Mouse (Mus musculus) testis, postnatal 10 days (tissue): ENCODE measurements around the gene Speer4a.
"Not testable (repeated sequence)": the region's sequence is repeated elsewhere in the genome, so short reads cannot be mapped to it uniquely, and the experiment has no call there.

Experiments used
- DNase-seq: peaks from one replicate; pipeline ENCODE4 v3.0.0; 2021; ENCODE audit warnings: low spot score

Speer4a gene

DNA sequence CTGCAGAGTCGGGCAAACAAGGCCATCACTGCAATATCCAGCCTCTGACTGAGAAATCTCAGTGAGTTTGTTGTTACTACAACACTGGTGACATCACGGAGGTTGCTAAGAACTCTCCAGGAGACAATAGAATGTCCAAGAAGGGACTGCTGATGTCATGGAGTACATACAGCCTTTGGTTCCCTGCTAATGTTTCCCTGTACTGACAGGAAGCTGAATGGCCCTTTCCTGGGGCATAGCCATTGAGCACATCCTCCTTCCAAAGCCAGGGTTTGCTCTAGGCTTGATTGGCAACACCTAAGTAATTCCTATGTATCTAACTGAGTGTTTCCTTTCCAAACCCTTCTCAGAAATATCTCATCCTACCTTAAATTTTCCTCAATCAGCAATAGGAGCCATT lies at the start of gene Speer4a:
Gene Speer4a (minus strand): TSS at position 101 of the 400 bp plus-strand sequence.
- DNase-seq = not testable (repeated sequence)

DNA sequence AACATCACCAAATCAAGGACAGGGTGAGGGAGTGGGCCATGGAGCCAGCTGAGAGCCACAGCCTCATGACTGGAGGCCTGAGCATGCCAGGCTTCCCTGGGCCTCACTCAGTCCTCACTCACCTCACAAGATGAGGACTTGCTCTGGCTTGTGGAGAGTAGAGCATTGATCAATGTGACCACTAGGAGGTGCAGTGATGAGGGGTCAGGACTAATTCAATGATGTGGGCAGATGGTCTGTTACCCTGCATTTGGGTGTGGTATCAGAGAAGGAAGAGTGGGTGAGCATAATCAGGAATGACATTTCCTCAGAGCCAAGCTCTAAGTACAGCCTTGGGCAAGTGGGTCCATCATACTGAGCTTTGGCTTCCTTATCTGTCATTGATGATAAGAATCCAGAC lies 39.7 kb upstream of the Speer4a start:
- peak; percentile 38 for DNase-seq

DNA sequence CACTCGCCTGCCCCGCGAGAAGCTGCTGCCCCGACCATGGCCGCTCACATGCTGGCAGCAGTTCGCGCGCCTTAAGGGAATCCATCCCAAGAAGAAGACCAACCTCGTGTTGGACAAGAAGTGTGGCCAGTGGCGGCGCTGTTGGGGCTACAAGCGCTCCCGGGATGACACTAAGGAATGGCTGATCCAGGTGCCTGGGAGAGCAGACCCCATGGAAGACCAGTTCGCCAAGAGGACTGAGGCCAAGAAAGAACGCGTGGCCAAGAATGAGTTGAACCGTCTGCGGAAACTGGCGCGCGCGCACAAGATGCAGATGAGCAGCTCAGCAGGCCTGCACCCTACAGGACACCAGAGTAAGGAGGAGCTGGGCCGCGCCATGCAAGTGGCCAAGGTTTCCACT lies 31.4 kb upstream of the Speer4a start:
- DNase-seq = no peak

DNA sequence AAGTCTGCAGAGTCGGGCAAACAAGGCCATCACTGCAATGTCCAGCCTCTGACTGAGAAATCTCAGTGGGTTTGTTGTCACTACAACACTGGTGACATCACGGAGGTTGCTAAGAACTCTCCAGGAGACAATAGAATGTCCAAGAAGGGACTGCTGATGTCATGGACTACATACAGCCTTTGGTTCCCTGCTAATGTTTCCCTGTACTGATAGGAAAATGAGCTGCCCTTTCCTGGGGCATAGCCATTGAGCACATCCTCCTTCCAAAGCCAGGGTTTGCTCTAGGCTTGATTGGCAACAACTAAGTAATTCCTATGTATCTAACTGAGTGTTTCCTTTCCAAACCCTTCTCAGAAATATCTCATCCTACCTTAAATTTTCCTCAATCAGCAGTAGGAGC lies 19.1 kb upstream of the Speer4a start, which contains the start of gene Gm7347:
Gene Gm7347 (minus strand): TSS at position 101 of the 400 bp plus-strand sequence.
- DNase-seq = not testable (repeated sequence)

DNA sequence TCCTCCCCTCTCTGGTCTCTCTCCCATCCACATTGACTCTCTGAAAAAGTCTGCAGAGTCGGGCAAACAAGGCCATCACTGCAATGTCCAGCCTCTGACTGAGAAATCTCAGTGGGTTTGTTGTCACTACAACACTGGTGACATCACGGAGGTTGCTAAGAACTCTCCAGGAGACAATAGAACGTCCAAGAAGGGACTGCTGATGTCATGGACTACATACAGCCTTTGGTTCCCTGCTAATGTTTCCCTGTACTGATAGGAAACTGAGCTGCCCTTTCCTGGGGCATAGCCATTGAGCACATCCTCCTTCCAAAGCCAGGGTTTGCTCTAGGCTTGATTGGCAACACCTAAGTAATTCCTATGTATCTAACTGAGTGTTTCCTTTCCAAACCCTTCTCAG lies 16.5 kb downstream of the Speer4a start, which contains the start of gene Gm5862:
Gene Gm5862 (minus strand): TSS at position 101 of the 400 bp plus-strand sequence.
- not testable (repeated sequence) for DNase-seq

DNA sequence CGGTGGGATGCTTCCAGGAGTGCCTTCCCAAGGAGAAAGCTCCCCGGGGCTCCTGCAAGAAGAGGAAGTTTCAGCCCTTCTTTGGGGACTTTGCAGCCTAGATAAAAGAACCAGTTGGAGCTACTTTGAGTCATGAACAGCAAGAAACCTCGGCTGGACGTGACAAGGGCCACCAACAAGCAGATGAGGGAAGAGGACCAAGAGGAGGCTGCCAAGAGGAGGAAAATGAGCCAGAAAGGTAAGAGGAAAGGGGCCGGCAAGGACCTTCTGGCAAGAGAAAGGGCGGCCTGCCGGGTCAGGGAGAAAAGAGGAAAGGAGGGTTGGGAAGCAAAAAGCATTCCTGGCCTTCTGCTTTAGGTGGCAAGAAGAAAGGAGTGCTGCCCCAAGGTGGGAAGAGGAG lies 31.7 kb downstream of the Speer4a start:
- not testable (repeated sequence) for DNase-seq

DNA sequence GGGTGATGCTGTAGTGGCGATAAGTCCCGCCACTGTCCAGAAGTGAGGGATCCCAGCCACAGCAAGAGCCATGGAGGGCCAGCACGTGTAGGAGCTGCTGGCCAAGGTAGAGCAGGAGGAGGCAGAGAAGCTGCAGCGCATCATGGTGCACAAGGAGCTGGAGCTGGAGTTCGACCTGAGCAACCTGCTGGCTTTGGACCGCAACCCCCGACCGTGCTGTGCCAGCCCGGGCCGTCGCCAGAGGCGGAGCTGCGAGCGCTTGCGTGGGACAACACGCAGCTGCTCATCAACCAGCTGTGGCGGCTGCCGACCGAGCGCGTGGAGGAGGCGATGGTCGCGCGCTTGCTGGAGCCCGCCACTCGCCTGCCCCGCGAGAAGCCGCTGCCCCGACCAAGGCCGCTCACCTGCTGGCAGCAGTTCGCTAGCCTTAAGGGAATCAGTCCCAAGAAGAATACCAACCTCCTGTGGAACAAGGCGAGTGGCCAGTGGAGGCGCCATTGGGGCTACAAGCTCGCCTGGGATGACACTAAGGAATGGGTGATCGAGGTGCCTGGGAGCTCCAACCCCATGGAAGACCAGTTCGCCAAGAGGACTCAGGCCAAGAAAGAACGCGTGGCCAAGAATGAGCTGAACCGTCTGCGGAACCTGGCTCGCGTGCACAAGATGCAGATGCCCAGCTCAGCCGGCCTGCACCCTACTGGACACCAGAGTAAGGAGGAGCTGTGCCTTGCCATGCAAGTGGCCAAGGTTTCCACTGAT lies 32.2 kb downstream of the Speer4a start:
- peak; percentile 69 for DNase-seq

DNA sequence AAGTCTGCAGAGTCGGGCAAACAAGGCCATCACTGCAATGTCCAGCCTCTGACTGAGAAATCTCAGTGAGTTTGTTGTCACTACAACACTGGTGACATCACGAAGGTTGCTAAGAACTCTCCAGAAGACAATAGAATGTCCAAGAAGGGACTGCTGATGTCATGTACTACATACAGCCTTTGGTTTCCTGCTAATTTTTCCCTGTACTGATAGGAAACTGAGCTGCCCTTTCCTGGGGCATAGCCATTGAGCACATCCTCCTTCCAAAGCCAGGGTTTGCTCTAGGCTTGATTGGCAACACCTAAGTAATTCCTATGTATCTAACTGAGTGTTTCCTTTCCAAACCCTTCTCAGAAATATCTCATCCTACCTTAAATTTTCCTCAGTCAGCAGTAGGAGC lies 34.7 kb downstream of the Speer4a start, which contains the start of gene Gm1979:
Gene Gm1979 (minus strand): TSS at position 101 of the 400 bp plus-strand sequence.
- not testable (repeated sequence) for DNase-seq

DNA sequence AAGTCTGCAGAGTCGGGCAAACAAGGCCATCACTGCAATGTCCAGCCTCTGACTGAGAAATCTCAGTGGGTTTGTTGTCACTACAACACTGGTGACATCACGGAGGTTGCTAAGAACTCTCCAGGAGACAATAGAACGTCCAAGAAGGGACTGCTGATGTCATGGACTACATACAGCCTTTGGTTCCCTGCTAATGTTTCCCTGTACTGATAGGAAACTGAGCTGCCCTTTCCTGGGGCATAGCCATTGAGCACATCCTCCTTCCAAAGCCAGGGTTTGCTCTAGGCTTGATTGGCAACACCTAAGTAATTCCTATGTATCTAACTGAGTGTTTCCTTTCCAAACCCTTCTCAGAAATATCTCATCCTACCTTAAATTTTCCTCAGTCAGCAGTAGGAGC lies 50.8 kb downstream of the Speer4a start, which contains the start of gene Gm21698:
Gene Gm21698 (minus strand): TSS at position 101 of the 400 bp plus-strand sequence.
- not testable (repeated sequence) for DNase-seq
